Mouse (Mus musculus) bone marrow macrophage, adult 2 months (primary cell): Measurements from ENCODE around the gene Tnik.

Experiments used
- CTCF ChIP-seq: IDR thresholded peaks from 2 replicates; pipeline ENCODE4 v1.5.1; 2012; ENCODE audit warnings: low read depth, mild to moderate bottlenecking, low read length, moderate library complexity
- POLR2A ChIP-seq: IDR thresholded peaks from 2 replicates; pipeline ENCODE4 v1.6.1; 2012; ENCODE audit warnings: mild to moderate bottlenecking, low read depth, low read length, borderline replicate concordance

- TF ChIP-seq CTCF (no peak), POLR2A (no peak)
Observed at GRCm38 (mm10) chr3:28267211-28267610, 4.2 kb downstream of the Tnik start.
